ENCODE assay signal across 8 mouse cellular contexts in the genomic region with DNA sequence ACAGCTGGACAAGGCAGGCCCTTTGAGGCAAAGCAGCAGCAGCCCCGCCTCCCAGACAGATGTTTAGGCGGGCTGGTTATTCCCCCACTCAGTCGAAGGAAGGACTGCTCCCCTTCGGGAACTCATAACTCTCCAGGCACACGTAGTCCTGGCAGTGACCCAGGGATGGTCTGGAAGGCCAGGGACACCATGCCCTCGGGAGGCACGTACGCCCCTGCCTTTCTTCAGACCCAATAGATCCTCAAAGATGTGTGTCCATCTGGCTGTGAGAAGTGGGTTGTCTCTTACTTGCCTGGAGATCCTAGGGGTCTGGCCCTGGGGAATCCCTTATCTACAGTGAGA. TPM values are rescaled to one million over a fixed set of nuclear protein-coding genes. Genes with fewer than 3 reads are reported as not detected.
DNase-seq lines count a peak whose midpoint lies in the region; ATAC-seq and TF ChIP-seq lines count a peak whose summit lies in the region.

No protein-coding gene starts in this region.

- no peaks in the 10 kb centered on the region for H3K36me3 ChIP-seq in heart, embryonic 15.5 days
- peaks cover 40% of the 10 kb centered on the region for H3K36me3 ChIP-seq in G1E (replicated peaks)
- peaks cover 32% of the 10 kb centered on the region for H3K36me3 ChIP-seq in hindbrain, embryonic 10.5 days
- peaks cover 35% of the 10 kb centered on the region for H3K36me3 ChIP-seq in midbrain, embryonic 10.5 days

- ATAC-seq in heart, embryonic 15.5 days (replicated peaks; ENCODE audit: insufficient number of reproducible peaks, insufficient read depth, low FRiP score, low read depth) = no peak
- ATAC-seq in G1E (ENCODE audit: extremely low read depth, insufficient number of reproducible peaks, low FRiP score, poor library complexity, severe bottlenecking) = no peak
- no peak for ATAC-seq in monocyte, adult 5-6 weeks (replicated peaks; ENCODE audit: insufficient number of reproducible peaks, low FRiP score, low TSS enrichment, poor library complexity, severe bottlenecking)

- peak overlapping the region; percentile 66 for H3K4me3 ChIP-seq in heart, embryonic 15.5 days
- peak overlapping the region; percentile 99; the same call in 1 of the 2 replicates for H3K4me3 ChIP-seq in G1E (ENCODE audit: low read depth, low read length)
- H3K4me3 ChIP-seq in hindbrain, embryonic 10.5 days = peak overlapping the region; percentile 65
- H3K4me3 ChIP-seq in midbrain, embryonic 10.5 days = peak overlapping the region; percentile 64

- H3K9ac ChIP-seq in heart, embryonic 15.5 days = peak overlapping the region; percentile 23; the same call in 1 of the 2 replicates

- TF ChIP-seq CTCF in G1E (IDR thresholded peaks at IDR 0.05; ENCODE audit: low read depth, low read length) = no peak

- H3K4me1 ChIP-seq in heart, embryonic 15.5 days (replicated peaks) = peaks cover 32% of the 10 kb centered on the region
- peaks cover 57% of the 10 kb centered on the region for H3K4me1 ChIP-seq in G1E (ENCODE audit: insufficient read depth, low read depth, low read length)
- peaks cover 51% of the 10 kb centered on the region for H3K4me1 ChIP-seq in hindbrain, embryonic 10.5 days (replicated peaks)
- H3K4me1 ChIP-seq in midbrain, embryonic 10.5 days = peaks cover 45% of the 10 kb centered on the region

- H3K9me3 ChIP-seq in heart, embryonic 15.5 days (replicated peaks) = no peaks in the 10 kb centered on the region
- no peaks in the 10 kb centered on the region for H3K9me3 ChIP-seq in G1E (replicated peaks)
- H3K9me3 ChIP-seq in hindbrain, embryonic 10.5 days = no peaks in the 10 kb centered on the region
- H3K9me3 ChIP-seq in midbrain, embryonic 10.5 days (replicated peaks) = no peaks in the 10 kb centered on the region

- H3K27ac ChIP-seq in heart, embryonic 15.5 days = peak overlapping the region; percentile 89
- H3K27ac ChIP-seq in hindbrain, embryonic 10.5 days = peak overlapping the region; percentile 93
- peak overlapping the region; percentile 89 for H3K27ac ChIP-seq in midbrain, embryonic 10.5 days (replicated peaks)

- 6% methylated on average over 8 of the region's 8 CpGs for WGBS in heart, embryonic 15.5 days
- 17% methylated on average over 8 of the region's 8 CpGs for WGBS in hindbrain, embryonic 10.5 days
- WGBS in midbrain, embryonic 10.5 days = 18% methylated on average over 8 of the region's 8 CpGs

- no peak for DNase-seq in heart, adult 18-20 months
- DNase-seq in G1E (ENCODE audit: low spot score) = no peak
- no peak for DNase-seq in hindbrain, embryonic 10.5 days (ENCODE audit: low spot score)
- DNase-seq in midbrain, embryonic 10.5 days (ENCODE audit: low spot score) = no peak
- DNase-seq in embryo, embryonic 11 days = no peak
- DNase-seq in cerebellum, adult 8-10 months = no peak

- H3K4me2 ChIP-seq in heart, embryonic 15.5 days = peak overlapping the region; percentile 89

- H3K27me3 ChIP-seq in heart, embryonic 15.5 days = no peaks in the 10 kb centered on the region
- no peaks in the 10 kb centered on the region for H3K27me3 ChIP-seq in G1E (ENCODE audit: insufficient read depth, low read length)
- H3K27me3 ChIP-seq in hindbrain, embryonic 10.5 days (ENCODE audit: insufficient read depth, poor library complexity, severe bottlenecking) = no peaks in the 10 kb centered on the region
- no peaks in the 10 kb centered on the region for H3K27me3 ChIP-seq in midbrain, embryonic 10.5 days (ENCODE audit: low read depth, poor library complexity, severe bottlenecking)

RNA-seq across cellular contexts. Expression of gene Rassf7, which starts 6.4 kb away (rescaled TPM):
- polyA plus RNA-seq in heart, embryonic 15.5 days (2015; fragmentation: Nextera tagmentation; extraction: Ambion mirVana) = 11.4 and 18.4 TPM in 2 replicates
- under 1 TPM; 0.57 to 0.87 TPM for total RNA-seq in heart, adult 18-20 months (2021)
- 15.6 and 51.8 TPM in 2 replicates for total RNA-seq in G1E (2014; fragmentation: Nextera tagmentation)
- 4.9 and 8.9 TPM in 2 replicates for total RNA-seq in G1E (2017)
- polyA plus RNA-seq in G1E (2012) = 14.1 and 16.8 TPM in 2 replicates
- 58.5 and 59.0 TPM in 2 replicates for polyA plus RNA-seq in hindbrain, embryonic 10.5 days (2016; fragmentation: Nextera tagmentation; extraction: Ambion mirVana)
- polyA plus RNA-seq in midbrain, embryonic 10.5 days (2016; fragmentation: Nextera tagmentation; extraction: Ambion mirVana) = 55.6 and 57.2 TPM in 2 replicates
- 1.4 to 11.5 TPM (median 1.9 TPM) in 3 replicates for total RNA-seq in monocyte, adult 5-6 weeks (2017)

RNA-seq across cellular contexts. Expression of gene Phrf1, which starts 6.5 kb away (rescaled TPM):
- polyA plus RNA-seq in heart, embryonic 15.5 days (2015; fragmentation: Nextera tagmentation; extraction: Ambion mirVana) = 36.7 and 44.9 TPM in 2 replicates
- 10 to 100 TPM; 33.7 to 34.8 TPM for total RNA-seq in heart, adult 18-20 months (2021)
- total RNA-seq in G1E (2014; fragmentation: Nextera tagmentation) (73.1 and 77.4 TPM in 2 replicates), G1E (2017) (45.1 and 61.4 TPM in 2 replicates)
- polyA plus RNA-seq in G1E (2012) = 159 and 173 TPM in 2 replicates
- 106 and 108 TPM in 2 replicates for polyA plus RNA-seq in hindbrain, embryonic 10.5 days (2016; fragmentation: Nextera tagmentation; extraction: Ambion mirVana)
- polyA plus RNA-seq in midbrain, embryonic 10.5 days (2016; fragmentation: Nextera tagmentation; extraction: Ambion mirVana) = 114 and 125 TPM in 2 replicates
- total RNA-seq in monocyte, adult 5-6 weeks (2017) = 51.4 to 90.4 TPM (median 72.9 TPM) in 3 replicates

RNA-seq across cellular contexts. Expression of gene Lmntd2, which starts 8.2 kb away (rescaled TPM):
- 0.23 and 0.58 TPM in 2 replicates for polyA plus RNA-seq in heart, embryonic 15.5 days (2015; fragmentation: Nextera tagmentation; extraction: Ambion mirVana)
- not detected for total RNA-seq in heart, adult 18-20 months (2021)
- total RNA-seq in G1E (2014; fragmentation: Nextera tagmentation) = 1.6 and 2.2 TPM in 2 replicates
- 0.52 and 0.93 TPM in 2 replicates for total RNA-seq in G1E (2017)
- polyA plus RNA-seq in G1E (2012) = 0.42 and 0.49 TPM in 2 replicates
- 3.9 and 4.0 TPM in 2 replicates for polyA plus RNA-seq in hindbrain, embryonic 10.5 days (2016; fragmentation: Nextera tagmentation; extraction: Ambion mirVana)
- polyA plus RNA-seq in midbrain, embryonic 10.5 days (2016; fragmentation: Nextera tagmentation; extraction: Ambion mirVana) = 3.8 and 5.1 TPM in 2 replicates
- total RNA-seq in monocyte, adult 5-6 weeks (2017) = 1.6 TPM in 1 of 3 replicates, not detected in the others

RNA-seq across cellular contexts. Expression of gene Lrrc56, which starts 28.1 kb away (rescaled TPM):
- 2.7 and 4.0 TPM in 2 replicates for polyA plus RNA-seq in heart, embryonic 15.5 days (2015; fragmentation: Nextera tagmentation; extraction: Ambion mirVana)
- 1 to 10 TPM; 2.0 to 3.4 TPM for total RNA-seq in heart, adult 18-20 months (2021)
- total RNA-seq in G1E (2014; fragmentation: Nextera tagmentation) (2.3 and 2.8 TPM in 2 replicates), G1E (2017) (1.3 and 2.7 TPM in 2 replicates)
- 3.3 and 4.0 TPM in 2 replicates for polyA plus RNA-seq in G1E (2012)
- 14.9 and 17.3 TPM in 2 replicates for polyA plus RNA-seq in hindbrain, embryonic 10.5 days (2016; fragmentation: Nextera tagmentation; extraction: Ambion mirVana)
- 14.4 and 14.6 TPM in 2 replicates for polyA plus RNA-seq in midbrain, embryonic 10.5 days (2016; fragmentation: Nextera tagmentation; extraction: Ambion mirVana)
- 2.1 to 2.8 TPM (median 2.1 TPM) in 3 replicates for total RNA-seq in monocyte, adult 5-6 weeks (2017)

RNA-seq across cellular contexts. Expression of gene Hras, which starts 28.3 kb away (rescaled TPM):
- 74.4 and 92.5 TPM in 2 replicates for polyA plus RNA-seq in heart, embryonic 15.5 days (2015; fragmentation: Nextera tagmentation; extraction: Ambion mirVana)
- 100 to 1,000 TPM in 1 of 2 experiments, 10 to 100 TPM in 1; 91.4 to 103 TPM for total RNA-seq in heart, adult 18-20 months (2021)
- total RNA-seq in G1E (2014; fragmentation: Nextera tagmentation) (30.3 and 32.7 TPM in 2 replicates), G1E (2017) (29.3 and 31.5 TPM in 2 replicates)
- 31.1 and 38.9 TPM in 2 replicates for polyA plus RNA-seq in G1E (2012)
- 96.8 and 115 TPM in 2 replicates for polyA plus RNA-seq in hindbrain, embryonic 10.5 days (2016; fragmentation: Nextera tagmentation; extraction: Ambion mirVana)
- 84.2 and 87.5 TPM in 2 replicates for polyA plus RNA-seq in midbrain, embryonic 10.5 days (2016; fragmentation: Nextera tagmentation; extraction: Ambion mirVana)
- total RNA-seq in monocyte, adult 5-6 weeks (2017) = 22.4 to 25.6 TPM (median 25.2 TPM) in 3 replicates
